Mouse (Mus musculus): Measurements from ENCODE around the gene Arhgef39.
"Not testable (repeated sequence)": the region's sequence is repeated elsewhere in the genome, so short reads cannot be mapped to it uniquely, and the experiment has no call there.

Gene Arhgef39

GRCm38 (mm10) chr4:43508666-43508997 is 9.1 kb upstream of the Arhgef39 start:
- in situ Hi-C loops (cut with MboI; ENCODE audit: low sequenced_read_pairs): no loop called here

- in situ Hi-C loops (cut with MboI; ENCODE audit: low sequenced_read_pairs): no loop called here
Observed at GRCm38 (mm10) chr4:43507938-43508665, 8.6 kb upstream of the Arhgef39 start.

GRCm38 (mm10) chr4:43506536-43507185 is 7.2 kb upstream of the Arhgef39 start, which contains the start of gene Car9:
Gene Car9, plus strand, starts transcription at chr4:43506966.
- in situ Hi-C loops (cut with MboI; ENCODE audit: low sequenced_read_pairs): no loop called here

- in situ Hi-C loops (cut with MboI; ENCODE audit: low sequenced_read_pairs): no loop called here
Observed at GRCm38 (mm10) chr4:43506074-43506473, 6.6 kb upstream of the Arhgef39 start.

GRCm38 (mm10) chr4:43504269-43504668 is 4.8 kb upstream of the Arhgef39 start:
- in situ Hi-C loops (cut with MboI; ENCODE audit: low sequenced_read_pairs): no loop called here

GRCm38 (mm10) chr4:43503506-43503905 is 4.0 kb upstream of the Arhgef39 start:
- in situ Hi-C loops (cut with MboI; ENCODE audit: low sequenced_read_pairs): no loop called here

GRCm38 (mm10) chr4:43503041-43503440 is 3.5 kb upstream of the Arhgef39 start:
- in situ Hi-C loops (cut with MboI; ENCODE audit: low sequenced_read_pairs): no loop called here

GRCm38 (mm10) chr4:43498983-43499382 is 512 bp downstream of the Arhgef39 start:
- in situ Hi-C loops (cut with MboI; ENCODE audit: low sequenced_read_pairs): no loop called here

- in situ Hi-C loops (cut with MboI; ENCODE audit: low sequenced_read_pairs): no loop called here
Observed at GRCm38 (mm10) chr4:43497946-43498345, 1.5 kb downstream of the Arhgef39 start.

- in situ Hi-C loops (cut with MboI; ENCODE audit: low sequenced_read_pairs): no loop called here
Observed at GRCm38 (mm10) chr4:43497405-43497804, 2.1 kb downstream of the Arhgef39 start.

- in situ Hi-C loops (cut with MboI; ENCODE audit: low sequenced_read_pairs): no loop called here
Observed at GRCm38 (mm10) chr4:43496587-43496986, 2.9 kb downstream of the Arhgef39 start.

GRCm38 (mm10) chr4:43493846-43494240 is 5.7 kb downstream of the Arhgef39 start:
- in situ Hi-C loops (cut with MboI; ENCODE audit: low sequenced_read_pairs): no loop called here

GRCm38 (mm10) chr4:43493186-43493845 is 6.2 kb downstream of the Arhgef39 start:
- in situ Hi-C loops (cut with MboI; ENCODE audit: low sequenced_read_pairs): no loop called here

- in situ Hi-C loops (cut with MboI; ENCODE audit: low sequenced_read_pairs): no loop called here
Observed at GRCm38 (mm10) chr4:43492821-43493185, 6.7 kb downstream of the Arhgef39 start, which contains the start of gene Ccdc107. Gene Ccdc107, plus strand, starts transcription at chr4:43492900.

- in situ Hi-C loops (cut with MboI; ENCODE audit: low sequenced_read_pairs): no loop called here
Observed at GRCm38 (mm10) chr4:43492101-43492820, 7.2 kb downstream of the Arhgef39 start.

GRCm38 (mm10) chr4:43490801-43491200 is 8.7 kb downstream of the Arhgef39 start:
- in situ Hi-C loops (cut with MboI; ENCODE audit: low sequenced_read_pairs): no loop called here

GRCm38 (mm10) chr4:43489611-43490010 is 9.9 kb downstream of the Arhgef39 start:
- in situ Hi-C loops (cut with MboI; ENCODE audit: low sequenced_read_pairs): no loop called here

GRCm38 (mm10) chr4:43485666-43486065 is 13.8 kb downstream of the Arhgef39 start:
- in situ Hi-C loops (cut with MboI; ENCODE audit: low sequenced_read_pairs): not testable (repeated sequence)

GRCm38 (mm10) chr4:43483535-43484091 is 15.9 kb downstream of the Arhgef39 start, which contains the start of gene Sit1:
Gene Sit1, minus strand, starts transcription at chr4:43483734.
- in situ Hi-C loops (cut with MboI; ENCODE audit: low sequenced_read_pairs): loop anchor here (5.0 kb wide), 1 partner anchor 41 kb away; the partner anchor contains the start of gene Tesk1

- in situ Hi-C loops (cut with MboI; ENCODE audit: low sequenced_read_pairs): loop anchor here (5.0 kb wide), 1 partner anchor 40 kb away; the partner anchor contains the start of gene Tesk1
Observed at GRCm38 (mm10) chr4:43482591-43482990, 16.9 kb downstream of the Arhgef39 start.
